Mouse (Mus musculus) heart, postnatal 14 days (tissue): ENCODE results near the gene Shank1. TPM values are rescaled to one million over a fixed set of nuclear protein-coding genes. Genes with fewer than 3 reads are reported as not detected.
"Not testable (repeated sequence)": the region's sequence is repeated elsewhere in the genome, so short reads cannot be mapped to it uniquely, and the experiment has no call there.

ENCODE experiments used
- DNase-seq, 2 experiments: peaks; one replicate each; pipeline ENCODE4 v3.0.0; 2021 to 2022
- intact Hi-C: fragments of 180-260 bp; cut with DNase I; formaldehyde crosslinking; loops from one replicate; pipeline ENCODE4 v1.15.1; 2025
- long read RNA-seq, 2 experiments: library from polyadenylated mRNA; stranded (forward); transcript quantifications; one replicate each; pipeline ENCODE4 v2.0.0; 2021
- total RNA-seq, 2 experiments: library from RNA; stranded (reverse); gene quantifications; 2 replicates each; pipeline ENCODE4 v1.2.3; 2021

The Shank1 gene
- 1 to 10 TPM; 1.0 to 1.4 TPM for total RNA-seq
- long read RNA-seq, experiment 1, result 0 reads
- long read RNA-seq, experiment 2, result 0 reads

GRCm38 (mm10) chr7:44309475-44310284 lies at the start of gene Shank1:
TSS of gene Shank1 (plus strand) at chr7:44310253.
- no peak for DNase-seq
- intact Hi-C loops, result loop anchor here (5.0 kb wide), 1 partner anchor 43 kb away; no protein-coding TSS in a partner anchor

- intact Hi-C loops, result loop anchor here (10.0 kb wide), 1 partner anchor 294 kb away; the partner anchor contains the start of gene Nr1h2
- DNase-seq, result no peak
Measured at GRCm38 (mm10) chr7:44260410-44260809, 49.6 kb upstream of the Shank1 start.

- DNase-seq, result no peak
- intact Hi-C loops, result loop anchor here (10.0 kb wide), 1 partner anchor 294 kb away; the partner anchor contains the start of gene Nr1h2
Measured at GRCm38 (mm10) chr7:44261147-44261546, 48.9 kb upstream of the Shank1 start, which contains the start of gene Gm15517. TSS of gene Gm15517 (plus strand) at chr7:44261447.

DNA sequence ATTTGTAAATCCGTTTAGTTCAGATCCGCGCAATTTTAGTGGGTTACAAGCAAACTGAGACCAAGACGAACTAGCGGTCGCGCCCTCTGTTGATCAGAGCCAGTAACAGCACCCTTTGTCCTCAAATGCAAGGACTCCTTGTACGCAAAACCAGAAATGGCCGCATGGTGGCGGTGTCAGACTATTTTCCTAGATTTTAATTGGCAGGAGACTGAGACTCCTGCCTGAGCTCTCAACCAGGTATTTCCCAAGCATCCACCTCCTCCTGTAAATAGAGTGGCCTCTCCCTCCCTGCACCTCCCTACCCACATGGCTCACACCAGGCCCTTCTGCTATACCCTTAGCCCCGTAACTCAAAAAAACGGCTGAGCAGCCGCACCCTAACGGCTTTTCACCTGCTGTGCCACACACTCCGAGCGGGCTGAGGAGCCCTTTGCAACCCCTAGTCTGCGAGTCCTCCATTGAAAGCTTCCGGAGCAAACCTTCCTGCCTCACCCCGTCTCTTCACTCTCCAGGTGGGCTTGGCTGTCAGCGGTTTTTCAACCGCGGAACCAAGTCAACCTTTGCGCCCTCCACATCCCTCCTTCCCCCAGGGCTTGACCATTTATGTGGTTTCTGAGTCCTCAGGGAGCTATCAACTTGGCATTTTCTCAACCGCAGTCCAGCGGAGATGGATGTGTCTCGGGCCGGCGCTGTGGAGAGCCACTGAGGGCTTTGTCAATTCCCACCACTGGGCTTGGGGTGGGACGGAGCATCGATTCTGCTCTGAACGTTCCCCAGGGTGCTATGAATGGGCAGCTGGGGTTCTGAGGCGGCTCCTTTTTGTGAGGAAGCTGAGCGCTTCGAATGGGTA lies 47.0 kb upstream of the Shank1 start:
- intact Hi-C loops, result loop anchor here (1.0 to 10.0 kb wide), 4 partner anchors 42 to 292 kb away; partner anchors contain the start of gene Nr1h2
- peak; percentile 92 to 96 for DNase-seq

DNA sequence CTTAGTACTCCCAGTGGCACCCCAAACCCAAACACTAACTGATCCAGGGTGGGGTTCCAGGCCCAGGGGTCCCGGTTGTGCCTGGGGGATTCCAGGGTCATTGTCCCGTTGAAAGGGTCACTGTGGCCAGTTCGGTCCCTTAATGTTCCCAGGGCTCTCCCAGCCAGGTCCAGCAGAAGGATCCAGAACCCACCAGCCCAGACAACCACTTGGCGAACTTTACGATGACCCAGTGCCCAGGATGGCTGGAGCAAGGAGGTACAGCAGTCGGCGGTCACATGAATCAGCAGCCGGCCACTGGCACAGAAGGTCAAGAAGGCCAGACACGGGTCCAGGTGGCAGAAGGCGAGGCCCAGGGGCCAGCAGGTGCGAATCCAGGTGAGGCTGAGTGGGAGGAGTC lies 41.9 kb upstream of the Shank1 start:
- no peak for DNase-seq
- intact Hi-C loops, result loop anchor here (10.0 kb wide), 1 partner anchor 287 kb away; the partner anchor contains the start of gene Nr1h2

DNA sequence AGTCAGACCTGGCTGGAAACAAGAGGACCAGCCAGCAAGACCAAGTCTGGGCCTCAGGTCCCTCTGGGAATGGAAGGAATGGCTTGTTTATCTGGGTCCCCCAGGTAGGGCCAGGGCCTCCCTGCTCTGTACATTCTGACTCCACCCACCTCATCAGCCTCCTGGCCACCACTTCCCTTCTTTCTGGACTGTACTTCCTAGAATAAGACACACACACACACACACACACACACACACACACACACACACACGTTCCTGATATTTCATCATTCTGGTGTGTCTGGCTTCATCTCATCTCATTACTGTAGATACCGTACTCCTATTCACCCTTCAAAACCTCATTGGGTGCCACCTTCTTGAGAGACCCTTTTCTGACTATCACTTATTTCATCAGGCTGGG lies 40.7 kb upstream of the Shank1 start:
- no peak for DNase-seq
- intact Hi-C loops, result loop anchor here (10.0 kb wide), 1 partner anchor 285 kb away; the partner anchor contains the start of gene Nr1h2

DNA sequence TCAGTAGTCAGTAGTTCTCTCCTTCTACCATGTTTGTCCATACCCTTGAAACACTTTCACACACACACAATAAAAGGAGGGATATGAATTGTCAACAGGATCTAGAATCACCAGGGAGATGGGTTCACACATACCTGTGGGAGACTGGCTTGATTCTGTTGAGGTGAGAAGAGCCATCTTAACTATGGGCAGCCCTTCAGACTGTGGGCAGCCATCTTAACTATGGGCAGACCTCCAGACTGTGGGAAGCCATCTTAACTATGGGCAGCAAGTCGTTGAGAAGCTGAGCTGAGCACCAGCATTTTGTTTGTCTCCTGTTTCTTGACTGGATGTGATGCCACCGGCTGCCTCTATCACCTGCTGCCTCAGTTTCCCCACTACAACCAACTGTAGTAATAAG lies 38.7 kb upstream of the Shank1 start:
- intact Hi-C loops, result no loop called here
- no peak for DNase-seq

DNA sequence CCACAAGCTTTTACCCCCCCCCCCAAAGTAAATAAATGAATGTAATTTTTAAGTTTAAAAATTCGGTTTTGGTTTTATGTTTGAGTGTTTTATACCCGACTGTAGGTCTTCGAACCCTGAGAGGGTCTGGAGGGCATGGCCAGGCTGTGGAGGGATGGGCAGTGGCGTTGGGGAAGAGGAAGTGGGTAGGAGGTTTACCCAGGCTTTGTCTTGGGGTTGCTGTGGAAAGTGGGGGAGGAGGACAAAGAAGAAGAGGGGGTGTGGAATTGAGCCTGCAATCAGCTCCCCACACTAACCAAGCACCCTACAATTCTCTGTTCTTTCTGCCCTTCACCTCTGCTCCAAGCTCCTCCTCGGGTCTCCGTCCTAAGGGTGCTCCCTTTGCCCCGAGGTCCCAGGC lies 37.5 kb upstream of the Shank1 start:
- DNase-seq, result no peak
- intact Hi-C loops, result no loop called here

- no peak for DNase-seq
Measured at GRCm38 (mm10) chr7:44273446-44273845, 36.6 kb upstream of the Shank1 start.

GRCm38 (mm10) chr7:44274096-44274495 lies 36.0 kb upstream of the Shank1 start:
- intact Hi-C loops, result no loop called here
- no peak for DNase-seq

More at GRCm38 (mm10) chr7:44273446-44273845, 36.6 kb upstream of the Shank1 start:
- intact Hi-C loops, result no loop called here

- DNase-seq, result no peak
- intact Hi-C loops, result no loop called here
Measured at GRCm38 (mm10) chr7:44275546-44275945, 34.5 kb upstream of the Shank1 start.

GRCm38 (mm10) chr7:44276461-44277249 lies 33.4 kb upstream of the Shank1 start:
- intact Hi-C loops, result no loop called here
- no peak for DNase-seq

DNA sequence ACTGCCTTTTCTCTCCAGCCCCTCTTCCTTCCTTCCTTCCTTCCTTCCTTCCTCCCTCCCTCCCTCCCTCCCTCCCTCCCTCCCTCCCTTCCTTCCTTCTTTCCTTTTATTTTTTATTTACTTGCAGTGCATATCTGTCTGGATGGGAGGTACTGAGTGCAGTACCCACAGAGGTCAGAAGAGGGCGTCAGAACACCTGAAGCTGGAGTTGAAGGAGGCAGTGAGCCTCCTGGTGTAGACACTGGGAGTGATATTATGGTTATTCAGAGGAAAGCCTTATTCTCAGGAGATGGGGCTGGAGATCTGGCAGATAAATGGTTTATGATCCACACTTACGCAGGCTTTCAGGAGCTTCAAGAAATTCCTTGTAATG lies 32.8 kb upstream of the Shank1 start:
- intact Hi-C loops, result no loop called here
- DNase-seq, result no peak

GRCm38 (mm10) chr7:44280959-44281358 lies 29.1 kb upstream of the Shank1 start:
- no peak for DNase-seq

GRCm38 (mm10) chr7:44281586-44281985 lies 28.5 kb upstream of the Shank1 start:
- intact Hi-C loops, result no loop called here
- no peak for DNase-seq

More at GRCm38 (mm10) chr7:44280959-44281358, 29.1 kb upstream of the Shank1 start:
- intact Hi-C loops, result no loop called here

GRCm38 (mm10) chr7:44287760-44288159 lies 22.3 kb upstream of the Shank1 start:
- no peak for DNase-seq
- intact Hi-C loops, result no loop called here

GRCm38 (mm10) chr7:44290986-44291385 lies 19.1 kb upstream of the Shank1 start:
- no peak for DNase-seq
- intact Hi-C loops, result no loop called here

DNA sequence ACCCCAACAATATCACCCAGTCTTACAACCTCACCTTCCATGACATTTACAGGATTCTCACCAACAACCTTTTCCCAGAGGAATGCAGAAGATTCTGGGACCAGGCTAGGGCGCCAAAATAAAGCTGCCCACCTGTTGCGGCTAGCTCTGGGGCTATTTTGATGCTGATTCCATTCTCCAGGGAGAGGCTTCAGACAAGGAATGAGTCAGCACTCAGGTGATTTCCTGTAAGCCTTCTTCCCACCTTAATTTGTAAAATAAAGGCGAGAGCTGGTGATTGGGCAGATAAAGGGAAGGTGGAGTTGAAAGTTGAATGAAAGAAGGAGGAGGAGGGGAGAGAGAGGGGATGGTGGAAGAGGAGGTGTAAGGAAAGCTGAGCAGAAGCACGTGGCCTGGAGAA lies 18.6 kb upstream of the Shank1 start:
- intact Hi-C loops, result no loop called here
- no peak for DNase-seq

- DNase-seq, intact Hi-C loops: not testable (repeated sequence)
Measured at GRCm38 (mm10) chr7:44297501-44297900, 12.6 kb upstream of the Shank1 start.
